Mouse (Mus musculus) adrenal gland, postnatal 25 days (tissue): ENCODE data around the gene Klhl31. TPM values are rescaled to one million over a fixed set of nuclear protein-coding genes. Genes with fewer than 3 reads are reported as not detected.

Experiments
- DNase-seq: peaks from one replicate; pipeline ENCODE4 v3.0.0; 2021; ENCODE audit warnings: mixed read lengths
- total RNA-seq: library from RNA; stranded (reverse); gene quantifications from 2 replicates; pipeline ENCODE4 v1.2.3, GENCODE M21; 2021

The Klhl31 gene
- total RNA-seq, 1 experiment from 2014 or later: 0.03 TPM

- DNase-seq: no peak
Measured at GRCm38 (mm10) chr9:77624171-77624570, 12.1 kb upstream of the Klhl31 start.

GRCm38 (mm10) chr9:77628676-77629075 lies 7.6 kb upstream of the Klhl31 start:
- no peak for DNase-seq

GRCm38 (mm10) chr9:77629708-77630107 lies 6.6 kb upstream of the Klhl31 start:
- DNase-seq: no peak

- DNase-seq: no peak
Measured at GRCm38 (mm10) chr9:77630764-77631163, 5.5 kb upstream of the Klhl31 start.

GRCm38 (mm10) chr9:77632432-77632831 lies 3.9 kb upstream of the Klhl31 start:
- DNase-seq: no peak

GRCm38 (mm10) chr9:77636003-77636402 lies 297 bp upstream of the Klhl31 start:
- no peak for DNase-seq

- no peak for DNase-seq
Measured at GRCm38 (mm10) chr9:77637357-77637756, 1.1 kb downstream of the Klhl31 start.

GRCm38 (mm10) chr9:77645176-77645575 lies 8.9 kb downstream of the Klhl31 start:
- DNase-seq: no peak

GRCm38 (mm10) chr9:77651847-77652246 lies 15.5 kb downstream of the Klhl31 start:
- no peak for DNase-seq

GRCm38 (mm10) chr9:77653907-77654306 lies 17.6 kb downstream of the Klhl31 start:
- DNase-seq: no peak

- peak; percentile 50 for DNase-seq
Measured at GRCm38 (mm10) chr9:77655181-77655934, 19.1 kb downstream of the Klhl31 start.

GRCm38 (mm10) chr9:77655935-77656288 lies 19.6 kb downstream of the Klhl31 start:
- DNase-seq: peak; percentile 33

GRCm38 (mm10) chr9:77662917-77663316 lies 26.6 kb downstream of the Klhl31 start:
- DNase-seq: peak; percentile 4

GRCm38 (mm10) chr9:77670095-77670494 lies 33.8 kb downstream of the Klhl31 start:
- no peak for DNase-seq

- no peak for DNase-seq
Measured at GRCm38 (mm10) chr9:77671004-77671403, 34.7 kb downstream of the Klhl31 start.

GRCm38 (mm10) chr9:77673218-77673617 lies 36.9 kb downstream of the Klhl31 start:
- no peak for DNase-seq

- DNase-seq: no peak
Measured at GRCm38 (mm10) chr9:77673986-77674385, 37.7 kb downstream of the Klhl31 start.

GRCm38 (mm10) chr9:77684938-77685337 lies 48.6 kb downstream of the Klhl31 start:
- no peak for DNase-seq

GRCm38 (mm10) chr9:77685825-77686500 lies 49.7 kb downstream of the Klhl31 start:
- DNase-seq: no peak

- DNase-seq: no peak
Measured at GRCm38 (mm10) chr9:77692707-77693106, 56.4 kb downstream of the Klhl31 start.

- DNase-seq: no peak
Measured at GRCm38 (mm10) chr9:77693405-77693804, 57.1 kb downstream of the Klhl31 start.

- DNase-seq: no peak
Measured at GRCm38 (mm10) chr9:77695586-77695985, 59.3 kb downstream of the Klhl31 start.

GRCm38 (mm10) chr9:77703476-77703875 lies 67.2 kb downstream of the Klhl31 start:
- DNase-seq: no peak

- DNase-seq: no peak
Measured at GRCm38 (mm10) chr9:77704108-77704507, 67.8 kb downstream of the Klhl31 start.
